Mouse (Mus musculus) brain, embryonic 14.5 days (tissue): ENCODE measurements around the gene Gnmt.

Experiments
- CTCF ChIP-seq: fragments of 200-500 bp; IDR thresholded peaks from 2 replicates; pipeline ENCODE4 v1.5.1; 2012; ENCODE audit warnings: inconsistent platforms, mild to moderate bottlenecking, moderate library complexity, borderline replicate concordance; ENCODE audit not compliant: insufficient read depth, insufficient read length; ENCODE audit errors: extremely low read depth
- POLR2A ChIP-seq: fragments of 200-500 bp; IDR thresholded peaks from 2 replicates; pipeline ENCODE4 v1.6.1; 2012; ENCODE audit warnings: mild to moderate bottlenecking, inconsistent platforms, borderline replicate concordance; ENCODE audit not compliant: poor library complexity, insufficient read depth, insufficient read length, severe bottlenecking; ENCODE audit errors: extremely low read depth

GRCm38 (mm10) chr17:46679843-46680759, 48.9 kb downstream of the Gnmt start:
- TF ChIP-seq POLR2A (no peak), CTCF (peak; percentile 32; the same call in 1 of the 2 replicates)
